Mouse (Mus musculus) midbrain, postnatal 0 days (tissue): ENCODE data around the gene Gm9495. TPM values are rescaled to one million over a fixed set of nuclear protein-coding genes. Genes with fewer than 3 reads are reported as not detected.

Experiments used
- ATAC-seq: fragments of 200-750 bp; cut with Nextera tagmentation; 2 replicates; pipeline ENCODE4 v1.8.0; 2017; ENCODE audit warnings: moderate number of reproducible peaks, mild to moderate bottlenecking, moderate TSS enrichment, moderate library complexity; ENCODE audit not compliant: low FRiP score
- DNase-seq: peaks from one replicate; pipeline ENCODE4 v3.0.0-alpha.2; 2015; ENCODE audit warnings: low spot score
- H3K27ac ChIP-seq: fragments of 300-500 bp; sonication (generic); 2 replicates; pipeline ENCODE4 v1.5.1; 2014; ENCODE audit warnings: low read depth, mild to moderate bottlenecking, low read length, mixed read lengths
- H3K27me3 ChIP-seq: fragments of 300-500 bp; sonication (generic); 2 replicates; pipeline ENCODE4 v1.6.1; 2014; ENCODE audit warnings: low read length, control low read depth, mixed read lengths; ENCODE audit not compliant: insufficient read depth
- H3K36me3 ChIP-seq: fragments of 300-500 bp; sonication (generic); 2 replicates; pipeline ENCODE4 v1.6.1; 2014; ENCODE audit warnings: low read length, control low read depth, mixed read lengths; ENCODE audit not compliant: insufficient read depth
- H3K4me1 ChIP-seq: fragments of 300-500 bp; sonication (generic); 2 replicates; pipeline ENCODE4 v1.6.1; 2014; ENCODE audit warnings: mild to moderate bottlenecking, control low read depth, antibody characterized with exemption, low read length, mixed read lengths; ENCODE audit not compliant: insufficient read depth
- H3K4me2 ChIP-seq: fragments of 300-500 bp; sonication (generic); 2 replicates; pipeline ENCODE4 v1.6.1; 2014; ENCODE audit warnings: low read depth, mild to moderate bottlenecking, low read length, mixed read lengths; ENCODE audit not compliant: poor library complexity, severe bottlenecking
- H3K4me3 ChIP-seq: fragments of 300-500 bp; sonication (generic); 2 replicates; pipeline ENCODE4 v1.5.1; 2014; ENCODE audit warnings: low read depth, mild to moderate bottlenecking, low read length, moderate library complexity
- H3K9ac ChIP-seq: fragments of 300-500 bp; sonication (generic); replicated peaks from 2 replicates; pipeline ENCODE4 v1.6.1; 2014; ENCODE audit warnings: mild to moderate bottlenecking, low read length, moderate library complexity, mixed read lengths; ENCODE audit not compliant: poor library complexity, severe bottlenecking
- H3K9me3 ChIP-seq: fragments of 300-500 bp; sonication (generic); 2 replicates; pipeline ENCODE4 v1.6.1; 2016; ENCODE audit warnings: low read length, control low read depth
- CTCF ChIP-seq: IDR thresholded peaks from 2 replicates; pipeline ENCODE4 v1.5.1; 2016; ENCODE audit warnings: antibody characterized with exemption, mild to moderate bottlenecking
- WGBS: fragments of 180-500 bp; shearing (Covaris S2); extraction: QIAGEN DNeasy Blood & Tissue Kit; methylation state at CpG from one replicate; pipeline ENCODE4 v1.1.7; 2014; 5-methylcytosine and 5-hydroxymethylcytosine counted together
- polyA plus RNA-seq: library from polyadenylated mRNA; unstranded; fragments of >200 nt; fragmentation: Nextera tagmentation; extraction: Ambion mirVana; gene quantifications from 2 replicates; pipeline ENCODE4 v1.2.1, GENCODE M21; 2015
- total RNA-seq: library from RNA; depleted of rRNA; stranded (reverse); fragments of >200 nt; gene quantifications from 2 replicates; pipeline ENCODE4 v1.2.3, GENCODE M21; 2014; rRNA removed

Gene Gm9495
- total and polyA plus RNA-seq, 2 experiments from 2014 or later = not detected

- H3K9me3 ChIP-seq = no peaks in the 10 kb centered on the region
- H3K27ac ChIP-seq = peak overlapping the region; percentile 26; the same call in 1 of the 2 replicates
- WGBS = 6% methylated on average over 40 of the region's 43 CpGs
- no peaks in the 10 kb centered on the region for H3K27me3 ChIP-seq
- peak; percentile 62 for ATAC-seq
- peak; percentile 36 for TF ChIP-seq CTCF
- H3K4me2 ChIP-seq = peak overlapping the region; percentile 77
- DNase-seq = peak; percentile 32
- H3K4me1 ChIP-seq = peaks cover 4% of the 10 kb centered on the region; the same call in 1 of the 2 replicates
- H3K9ac ChIP-seq = peak overlapping the region; percentile 71
- H3K4me3 ChIP-seq = peak overlapping the region; percentile 49
- H3K36me3 ChIP-seq = no peaks in the 10 kb centered on the region
Measured at GRCm38 (mm10) chr8:69399181-69399955, 54.0 kb downstream of the Gm9495 start.

GRCm38 (mm10) chr8:69396196-69396595 lies 57.2 kb downstream of the Gm9495 start:
- WGBS = 84% methylated on average over 6 of the region's 6 CpGs
- no peak for ATAC-seq
- no peaks in the 10 kb centered on the region for H3K27me3 ChIP-seq
- H3K9ac ChIP-seq = no peak overlapping the region
- no peak for DNase-seq
- no peaks in the 10 kb centered on the region for H3K9me3 ChIP-seq
- no peaks in the 10 kb centered on the region for H3K36me3 ChIP-seq
- peaks cover 6% of the 10 kb centered on the region; the same call in 1 of the 2 replicates for H3K4me1 ChIP-seq
- H3K4me2 ChIP-seq = peak overlapping the region; percentile 56; the same call in 1 of the 2 replicates
- H3K4me3 ChIP-seq = peak overlapping the region; percentile 75; the same call in 1 of the 2 replicates
- H3K27ac ChIP-seq = 0 out of 2 replicates have a peak overlapping the region, but pooled peaks have one; percentile 26
- no peak for TF ChIP-seq CTCF

GRCm38 (mm10) chr8:69395050-69395789 lies 58.1 kb downstream of the Gm9495 start:
- DNase-seq (peak; percentile 98), ATAC-seq (peak; percentile 96)
- WGBS = 2% methylated on average over 26 of the region's 26 CpGs
- Histone ChIP-seq H3K27ac (peak overlapping the region; percentile 92), H3K36me3 (no peaks in the 10 kb centered on the region), H3K27me3 (no peaks in the 10 kb centered on the region), H3K4me3 (peak overlapping the region; percentile 75), H3K9me3 (no peaks in the 10 kb centered on the region), H3K4me1 (peaks cover 6% of the 10 kb centered on the region; the same call in 1 of the 2 replicates), H3K4me2 (peak overlapping the region; percentile 56), H3K9ac (peak overlapping the region; percentile 74)
- TF ChIP-seq CTCF = no peak

GRCm38 (mm10) chr8:69384361-69384760 lies 69.0 kb downstream of the Gm9495 start:
- Histone ChIP-seq H3K9me3 (peaks cover 25% of the 10 kb centered on the region), H3K36me3 (0 out of 2 replicates have a peak, but pooled peaks cover 3% of the 10 kb centered on the region), H3K27ac (no peak overlapping the region), H3K4me1 (no peaks in the 10 kb centered on the region), H3K27me3 (no peaks in the 10 kb centered on the region), H3K9ac (no peak overlapping the region), H3K4me3 (no peak overlapping the region), H3K4me2 (no peak overlapping the region)
- DNase-seq (no peak), ATAC-seq (no peak)
- no peak for TF ChIP-seq CTCF
- 99% methylated on average over 6 of the region's 6 CpGs for WGBS

Other genes with a start within 250 kb of the Gm9495 start
- gene Zfp930, start 244.5 kb downstream of the Gm9495 start, total RNA-seq = 18.1 and 20.5 TPM in 2 replicates
- gene Zfp930, start 244.5 kb downstream of the Gm9495 start, polyA plus RNA-seq = 8.8 and 9.7 TPM in 2 replicates
- gene D130040H23Rik, start 182.5 kb downstream of the Gm9495 start, total RNA-seq = 10.5 and 14.7 TPM in 2 replicates
- 6.5 and 7.3 TPM in 2 replicates for gene D130040H23Rik, start 182.5 kb downstream of the Gm9495 start, polyA plus RNA-seq
- gene Gm7697, start 69.4 kb upstream of the Gm9495 start, total RNA-seq = 0.42 TPM in 1 of 2 replicates, not detected in the other
- gene Gm7697, start 69.4 kb upstream of the Gm9495 start, polyA plus RNA-seq = not detected in 2 replicates
- 22.4 and 29.3 TPM in 2 replicates for gene Zfp868, start 172.0 kb upstream of the Gm9495 start, total RNA-seq
- 21.5 and 26.0 TPM in 2 replicates for gene Zfp868, start 172.0 kb upstream of the Gm9495 start, polyA plus RNA-seq
- gene Zfp964, start 200.9 kb upstream of the Gm9495 start, total RNA-seq = 3.6 and 5.9 TPM in 2 replicates
- 0.99 and 1.2 TPM in 2 replicates for gene Zfp964, start 200.9 kb upstream of the Gm9495 start, polyA plus RNA-seq